ENCODE assay signal across 16 mouse cellular contexts in the genomic region with DNA sequence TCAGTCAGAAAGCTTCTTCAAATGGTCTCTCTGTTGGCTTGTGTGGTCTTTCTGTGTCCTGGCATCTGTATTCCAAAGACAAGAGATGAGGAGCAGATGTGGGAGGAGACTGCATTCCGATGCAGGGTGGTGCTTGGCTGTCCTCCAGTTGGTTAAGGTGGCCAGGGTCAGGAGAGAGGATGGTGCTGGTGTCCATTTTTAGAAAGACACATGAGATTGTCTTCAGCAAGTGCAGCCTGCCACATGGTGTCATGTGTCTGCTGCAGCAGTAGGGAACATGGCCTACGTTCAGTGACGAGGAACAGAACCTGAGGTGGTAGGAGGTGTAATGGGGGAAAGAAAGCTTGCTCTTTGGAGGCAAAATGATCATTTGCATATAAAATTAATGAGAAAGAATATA.
"Had no signal": no experiment of that assay in that cellular context is flagged by ENCODE, and none has a peak within 500 bp of the region (broad histone marks: within the 10 kb centered on the region; RNA-seq: fewer than 3 reads in every experiment).

No protein-coding gene starts in this region.

- H3K27me3 ChIP-seq: liver, embryonic 15.5 days; neural tube, embryonic 13.5 days; stomach, embryonic 15.5 days had no signal

- H3K4me1 ChIP-seq: limb, embryonic 10.5 days; liver, embryonic 15.5 days; midbrain, embryonic 10.5 days; neural tube, embryonic 13.5 days; stomach, embryonic 15.5 days had no signal

- ATAC-seq: lung, postnatal 0 days had no signal

- H3K36me3 ChIP-seq: limb, embryonic 10.5 days; liver, embryonic 15.5 days; midbrain, embryonic 10.5 days; neural tube, embryonic 13.5 days; stomach, embryonic 15.5 days had no signal

- H3K4me3 ChIP-seq: layer of hippocampus, adult 2 months; limb, embryonic 10.5 days; liver, embryonic 15.5 days; midbrain, embryonic 10.5 days; neural tube, embryonic 13.5 days; stomach, embryonic 15.5 days had no signal

- H3K9ac ChIP-seq: liver, embryonic 15.5 days; neural tube, embryonic 13.5 days; stomach, embryonic 15.5 days had no signal

- H3K27ac ChIP-seq: layer of hippocampus, adult 2 months; limb, embryonic 10.5 days; liver, embryonic 15.5 days; midbrain, embryonic 10.5 days; neural tube, embryonic 13.5 days; stomach, embryonic 15.5 days had no signal

- DNase-seq: kidney, postnatal 10 days; kidney, postnatal 4 days; lung, adult 2 months; lung, postnatal 36 days; midbrain, embryonic 14.5 days; retina, postnatal 1 day; right cerebral cortex, postnatal 4 days; thymus, adult 2 months; thymus, postnatal 25 days had no signal
